Mouse (Mus musculus) hindbrain, embryonic 16.5 days (tissue): Measurements from ENCODE around the gene Rnf43. TPM values are rescaled to one million over a fixed set of nuclear protein-coding genes. Genes with fewer than 3 reads are reported as not detected.

ENCODE experiments used
- ATAC-seq: fragments of 200-750 bp; cut with Nextera tagmentation; 2 replicates; pipeline ENCODE4 v1.8.0; 2017; ENCODE audit warnings: moderate TSS enrichment, moderate library complexity
- H3K27ac ChIP-seq: fragments of 300-500 bp; sonication (generic); 2 replicates; pipeline ENCODE4 v1.5.1; 2014; ENCODE audit warnings: low read depth, mild to moderate bottlenecking, control low read depth, low read length, moderate library complexity
- H3K27me3 ChIP-seq: fragments of 300-500 bp; sonication (generic); replicated peaks from 2 replicates; pipeline ENCODE4 v1.6.1; 2014; ENCODE audit warnings: low read length; ENCODE audit not compliant: control insufficient read depth, insufficient read depth
- H3K36me3 ChIP-seq: fragments of 300-500 bp; sonication (generic); 2 replicates; pipeline ENCODE4 v1.6.1; 2014; ENCODE audit warnings: mild to moderate bottlenecking, low read length, moderate library complexity, mixed read lengths; ENCODE audit not compliant: control insufficient read depth, insufficient read depth
- H3K4me1 ChIP-seq: fragments of 300-500 bp; sonication (generic); 2 replicates; pipeline ENCODE4 v1.6.1; 2014; ENCODE audit warnings: low read depth, low read length; ENCODE audit not compliant: control insufficient read depth, insufficient read depth
- H3K4me2 ChIP-seq: fragments of 300-500 bp; sonication (generic); 2 replicates; pipeline ENCODE4 v1.6.1; 2014; ENCODE audit warnings: mild to moderate bottlenecking, low read length, control low read depth, moderate library complexity
- H3K4me3 ChIP-seq: fragments of 300-500 bp; sonication (generic); 2 replicates; pipeline ENCODE4 v1.5.1; 2014; ENCODE audit warnings: mild to moderate bottlenecking, low read length, control low read depth, moderate library complexity
- H3K9ac ChIP-seq: fragments of 300-500 bp; sonication (generic); 2 replicates; pipeline ENCODE4 v1.6.1; 2014; ENCODE audit warnings: low read depth, mild to moderate bottlenecking, control low read depth, low read length, moderate library complexity
- H3K9me3 ChIP-seq: fragments of 300-500 bp; sonication (generic); 2 replicates; pipeline ENCODE4 v1.6.1; 2014; ENCODE audit warnings: mild to moderate bottlenecking, low read length, moderate library complexity; ENCODE audit not compliant: control insufficient read depth
- WGBS: fragments of 180-500 bp; shearing (Covaris S2); extraction: QIAGEN DNeasy Blood & Tissue Kit; methylation state at CpG from one replicate; pipeline ENCODE4 v1.1.7; 2014; 5-methylcytosine and 5-hydroxymethylcytosine counted together
- polyA plus RNA-seq: library from polyadenylated mRNA; unstranded; fragments of >200 nt; fragmentation: Nextera tagmentation; extraction: Ambion mirVana; gene quantifications from 2 replicates; pipeline ENCODE4 v1.2.1, GENCODE M21; 2015

The Rnf43 gene
- polyA plus RNA-seq, 1 experiment from 2014 or later: 0.71 TPM

- Histone ChIP-seq H3K27ac (peak overlapping the region; percentile 44), H3K4me3 (peak overlapping the region; percentile 73), H3K9ac (peak overlapping the region; percentile 83), H3K4me2 (peak overlapping the region; percentile 93), H3K27me3 (no peaks in the 10 kb centered on the region), H3K36me3 (no peaks in the 10 kb centered on the region), H3K4me1 (peaks cover 27% of the 10 kb centered on the region), H3K9me3 (no peaks in the 10 kb centered on the region)
- ATAC-seq: no peak
- WGBS: 31% methylated on average over 12 of the region's 12 CpGs
Measured at GRCm38 (mm10) chr11:87762702-87763385, 100.3 kb downstream of the Rnf43 start.

GRCm38 (mm10) chr11:87763511-87763987, 101.0 kb downstream of the Rnf43 start:
- Histone ChIP-seq H3K4me3 (peak overlapping the region; percentile 73), H3K27me3 (no peaks in the 10 kb centered on the region), H3K9me3 (no peaks in the 10 kb centered on the region), H3K36me3 (0 out of 2 replicates have a peak, but pooled peaks cover 3% of the 10 kb centered on the region), H3K27ac (peak overlapping the region; percentile 44), H3K9ac (peak overlapping the region; percentile 83), H3K4me1 (peaks cover 27% of the 10 kb centered on the region), H3K4me2 (peak overlapping the region; percentile 93)
- WGBS: under 1% methylated on average over 17 of the region's 17 CpGs
- peak; percentile 57 for ATAC-seq

- H3K27me3 ChIP-seq: no peaks in the 10 kb centered on the region
- H3K36me3 ChIP-seq: peaks cover 6% of the 10 kb centered on the region; the same call in 1 of the 2 replicates
- peak overlapping the region; percentile 44 for H3K27ac ChIP-seq
- H3K4me3 ChIP-seq: peak overlapping the region; percentile 73
- H3K9ac ChIP-seq: peak overlapping the region; percentile 83
- no peaks in the 10 kb centered on the region for H3K9me3 ChIP-seq
- under 1% methylated on average over 65 of the region's 65 CpGs for WGBS
- H3K4me2 ChIP-seq: peak overlapping the region; percentile 93
- peak; percentile 48 for ATAC-seq
- H3K4me1 ChIP-seq: peaks cover 27% of the 10 kb centered on the region
Measured at GRCm38 (mm10) chr11:87763988-87764876, 101.7 kb downstream of the Rnf43 start.

GRCm38 (mm10) chr11:87768745-87769144, 106.2 kb downstream of the Rnf43 start:
- Histone ChIP-seq H3K9me3 (no peaks in the 10 kb centered on the region), H3K4me2 (no peak overlapping the region), H3K36me3 (peaks cover 22% of the 10 kb centered on the region), H3K4me1 (peaks cover 10% of the 10 kb centered on the region), H3K9ac (no peak overlapping the region), H3K27me3 (no peaks in the 10 kb centered on the region), H3K4me3 (no peak overlapping the region), H3K27ac (no peak overlapping the region)
- ATAC-seq: no peak
- 87% methylated on average over 4 of the region's 4 CpGs for WGBS

- H3K36me3 ChIP-seq: peaks cover 30% of the 10 kb centered on the region
- no peak for ATAC-seq
- no peak overlapping the region for H3K27ac ChIP-seq
- H3K4me3 ChIP-seq: no peak overlapping the region
- no peaks in the 10 kb centered on the region for H3K4me1 ChIP-seq
- no peak overlapping the region for H3K4me2 ChIP-seq
- H3K27me3 ChIP-seq: no peaks in the 10 kb centered on the region
- H3K9me3 ChIP-seq: no peaks in the 10 kb centered on the region
- no peak overlapping the region for H3K9ac ChIP-seq
- 60% methylated on average over 3 of the region's 3 CpGs for WGBS
Measured at GRCm38 (mm10) chr11:87770989-87771388, 108.5 kb downstream of the Rnf43 start.

- no peak overlapping the region for H3K9ac ChIP-seq
- H3K4me2 ChIP-seq: no peak overlapping the region
- H3K36me3 ChIP-seq: peaks cover 36% of the 10 kb centered on the region
- H3K4me3 ChIP-seq: no peak overlapping the region
- ATAC-seq: no peak
- H3K27me3 ChIP-seq: no peaks in the 10 kb centered on the region; the same call in 1 of the 2 replicates
- H3K27ac ChIP-seq: no peak overlapping the region
- H3K9me3 ChIP-seq: no peaks in the 10 kb centered on the region
- WGBS: 94% methylated on average over 3 of the region's 3 CpGs
- no peaks in the 10 kb centered on the region for H3K4me1 ChIP-seq
Measured at GRCm38 (mm10) chr11:87772354-87772753, 109.8 kb downstream of the Rnf43 start.

- ATAC-seq: peak; percentile 73
- H3K27me3 ChIP-seq: no peaks in the 10 kb centered on the region; the same call in 1 of the 2 replicates
- peaks cover 8% of the 10 kb centered on the region; the same call in 1 of the 2 replicates for H3K4me1 ChIP-seq
- H3K4me2 ChIP-seq: peak overlapping the region; percentile 60
- peak overlapping the region; percentile 29; the same call in 1 of the 2 replicates for H3K27ac ChIP-seq
- H3K36me3 ChIP-seq: peaks cover 17% of the 10 kb centered on the region
- H3K9me3 ChIP-seq: no peaks in the 10 kb centered on the region
- peak overlapping the region; percentile 34 for H3K4me3 ChIP-seq
- WGBS: 9% methylated on average over 21 of the region's 32 CpGs
- H3K9ac ChIP-seq: peak overlapping the region; percentile 62
Measured at GRCm38 (mm10) chr11:87778100-87778765, 115.7 kb downstream of the Rnf43 start.

GRCm38 (mm10) chr11:87778915-87779314, 116.4 kb downstream of the Rnf43 start:
- H3K27me3 ChIP-seq: no peaks in the 10 kb centered on the region; the same call in 1 of the 2 replicates
- H3K9ac ChIP-seq: peak overlapping the region; percentile 62
- ATAC-seq: 0 out of 2 replicates have a peak, but pooled peaks have one; percentile 25

More at GRCm38 (mm10) chr11:87778915-87779314, 116.4 kb downstream of the Rnf43 start:
- peak overlapping the region; percentile 60 for H3K4me2 ChIP-seq
- H3K27ac ChIP-seq: no peak overlapping the region
- H3K4me1 ChIP-seq: peaks cover 8% of the 10 kb centered on the region; the same call in 1 of the 2 replicates
- peaks cover 17% of the 10 kb centered on the region for H3K36me3 ChIP-seq
- peak overlapping the region; percentile 34; the same call in 1 of the 2 replicates for H3K4me3 ChIP-seq
- no peaks in the 10 kb centered on the region for H3K9me3 ChIP-seq
- WGBS: 41% methylated on average over 12 of the region's 12 CpGs
